Mouse (Mus musculus) right cerebral cortex, postnatal 4 days (tissue): ENCODE measurements around the gene Lrch2.
"Not testable (repeated sequence)": the region's sequence is repeated elsewhere in the genome, so short reads cannot be mapped to it uniquely, and the experiment has no call there.

Experiments
- DNase-seq: peaks from one replicate; pipeline ENCODE4 v3.0.0-alpha.2; 2022

Gene Lrch2

DNA sequence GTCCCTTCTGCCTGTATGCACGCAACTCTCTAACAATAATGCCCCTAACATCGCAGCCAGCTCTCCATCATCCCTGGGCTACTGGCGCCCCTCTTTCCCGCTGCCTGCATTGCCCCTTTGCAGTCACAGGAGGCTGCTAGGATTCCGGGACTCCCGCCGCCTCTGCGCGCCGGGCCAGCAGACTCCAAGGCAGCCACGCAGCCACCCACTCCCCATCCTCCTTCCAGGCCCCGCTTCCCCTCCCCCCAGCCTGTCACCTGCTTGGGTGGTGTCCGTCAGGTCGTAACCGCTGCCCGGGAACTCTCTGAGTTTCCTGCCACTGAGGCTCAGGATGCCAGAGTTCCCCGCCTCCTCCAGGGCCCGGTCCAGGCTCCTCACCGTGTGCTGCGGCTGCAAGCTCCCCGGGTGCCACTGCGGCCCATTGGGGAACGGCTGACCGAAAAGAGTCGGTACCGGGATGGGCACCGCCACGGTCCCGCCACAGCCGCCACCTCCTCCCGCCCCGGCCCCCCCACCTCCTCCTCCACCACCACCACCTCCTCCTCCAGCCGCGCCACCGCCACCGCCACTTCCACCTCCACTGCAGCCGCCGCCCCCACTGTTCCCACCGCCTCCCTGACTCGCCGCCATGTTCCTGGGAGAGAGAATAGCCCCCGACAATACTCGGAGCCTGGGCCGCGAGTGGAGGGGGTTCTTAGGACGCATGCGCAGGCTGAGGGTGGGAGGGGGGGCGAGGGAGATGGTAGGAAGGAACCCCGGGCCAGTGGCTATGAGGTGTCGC is at the start of gene Lrch2:
Gene Lrch2 (minus strand): TSS at position 661 of the 781 bp plus-strand sequence.
- peak; percentile 68 for DNase-seq

DNA sequence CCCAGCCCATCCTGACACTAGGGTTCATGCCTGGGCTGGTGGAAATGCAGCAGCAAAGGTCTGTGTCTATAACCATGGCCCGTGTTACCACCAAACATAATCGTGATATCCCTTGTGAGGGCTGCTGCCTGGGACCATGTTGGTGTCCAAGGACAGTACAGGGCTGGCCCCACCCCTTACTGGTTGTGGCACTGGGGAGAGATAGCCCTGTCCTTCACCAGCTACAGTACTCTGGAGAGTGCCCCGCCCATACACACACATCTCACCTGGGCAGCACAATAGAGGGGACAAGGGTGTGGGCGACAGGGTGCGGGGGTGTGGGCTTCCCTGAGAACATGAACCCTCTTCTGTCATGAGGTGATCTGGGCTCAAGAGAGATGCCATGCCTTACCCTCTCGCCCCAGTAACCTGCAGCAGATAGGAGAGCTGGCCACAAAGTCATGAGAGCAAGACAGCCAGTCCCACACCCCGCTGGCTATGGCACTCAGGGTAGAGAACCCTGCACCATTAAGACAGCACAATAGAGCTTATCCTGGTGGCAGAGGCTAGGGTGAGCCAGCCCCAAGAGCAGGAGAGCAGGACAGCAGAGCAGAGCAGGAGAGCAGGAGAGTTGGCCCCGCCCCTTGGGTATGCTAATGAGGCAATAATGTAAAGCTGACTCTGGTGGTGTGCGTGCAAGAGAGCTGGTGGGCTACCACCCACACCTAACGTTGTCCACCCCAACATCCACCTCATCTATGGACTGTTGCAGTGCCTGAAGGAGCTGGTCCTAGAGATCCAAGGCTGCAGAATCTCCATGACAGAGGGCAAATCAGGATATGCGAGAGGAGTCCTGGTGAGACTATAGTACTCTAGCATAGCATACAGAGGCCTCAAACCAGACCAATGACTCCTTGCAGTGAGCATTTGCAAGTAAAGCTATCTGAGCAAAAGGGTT is 12.7 kb downstream of the Lrch2 start:
- no peak for DNase-seq

DNA sequence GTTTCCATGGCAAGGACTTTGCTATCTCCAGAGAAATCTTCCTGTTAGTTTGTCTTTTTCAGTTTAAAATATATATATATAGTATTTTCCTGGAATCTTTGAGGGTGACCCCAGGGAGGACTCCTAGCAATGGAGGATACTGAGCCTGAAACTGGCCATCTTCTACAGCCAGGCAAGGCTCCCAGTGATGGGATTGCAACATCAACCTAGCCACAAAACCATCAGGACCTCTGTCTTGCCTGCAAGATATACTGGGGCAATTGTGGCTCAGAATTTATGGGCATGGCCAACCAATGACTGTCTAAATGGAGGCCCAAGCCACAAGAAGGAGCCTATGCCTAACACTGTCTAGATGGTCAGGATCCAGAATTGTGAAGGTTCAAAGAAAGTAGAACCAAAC is 15.5 kb downstream of the Lrch2 start:
- no peak for DNase-seq

DNA sequence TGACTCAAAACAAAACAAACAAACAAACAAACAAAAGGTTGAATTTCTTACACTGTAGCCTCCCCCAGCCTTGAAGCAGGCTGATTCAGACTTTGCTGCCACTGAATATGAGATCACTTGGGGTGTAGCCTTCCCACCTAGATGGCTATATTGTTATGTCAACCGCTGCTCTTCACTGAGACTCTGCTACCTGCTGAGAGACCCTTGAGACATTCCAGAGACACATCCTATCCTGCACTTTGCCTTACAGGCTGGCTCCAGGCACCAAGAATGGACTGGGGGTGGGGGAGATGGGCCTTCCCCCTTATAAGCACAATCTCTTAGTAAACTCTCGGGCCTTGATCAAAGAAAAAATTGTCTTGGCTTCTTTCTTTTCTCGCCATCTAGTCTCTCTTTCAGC is 16.8 kb downstream of the Lrch2 start:
- not testable (repeated sequence) for DNase-seq

DNA sequence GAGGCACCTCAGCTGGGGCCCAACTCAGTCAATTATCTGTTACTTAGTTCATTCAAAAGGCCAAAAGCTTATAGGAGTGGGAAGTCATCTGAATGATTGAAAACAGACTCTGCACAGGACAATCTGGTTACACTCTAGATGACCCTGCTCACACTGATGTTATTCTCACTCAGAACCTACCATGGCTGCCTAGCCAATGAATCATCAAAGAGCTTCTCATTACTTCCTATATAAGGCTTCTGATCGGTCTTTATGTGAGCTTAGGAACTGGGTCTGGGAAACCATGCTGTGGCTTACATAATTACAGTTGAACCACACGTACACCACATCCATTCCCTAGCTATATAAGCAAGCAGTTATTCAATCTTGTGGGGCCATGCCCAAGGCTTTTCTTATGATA is 18.3 kb downstream of the Lrch2 start:
- DNase-seq, result no peak

DNA sequence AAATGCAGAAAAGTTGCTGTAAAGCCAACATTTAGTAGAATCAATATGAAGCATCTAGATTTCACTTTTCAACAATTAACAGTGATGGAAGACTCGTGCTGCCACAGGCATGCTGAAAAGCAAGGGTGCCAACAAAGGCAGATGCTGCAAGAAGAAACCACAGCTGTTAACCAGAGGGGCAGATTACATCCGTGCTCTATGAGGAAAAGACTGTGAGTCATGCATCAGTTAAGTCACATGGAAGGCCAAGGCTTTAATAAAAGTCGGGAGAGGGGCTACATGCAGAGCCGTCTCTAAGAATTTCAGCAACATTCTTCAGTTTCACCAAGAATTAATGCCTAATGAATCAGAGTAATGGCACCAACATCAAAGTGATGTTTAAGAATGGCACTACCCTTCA is 22.2 kb downstream of the Lrch2 start:
- no peak for DNase-seq

DNA sequence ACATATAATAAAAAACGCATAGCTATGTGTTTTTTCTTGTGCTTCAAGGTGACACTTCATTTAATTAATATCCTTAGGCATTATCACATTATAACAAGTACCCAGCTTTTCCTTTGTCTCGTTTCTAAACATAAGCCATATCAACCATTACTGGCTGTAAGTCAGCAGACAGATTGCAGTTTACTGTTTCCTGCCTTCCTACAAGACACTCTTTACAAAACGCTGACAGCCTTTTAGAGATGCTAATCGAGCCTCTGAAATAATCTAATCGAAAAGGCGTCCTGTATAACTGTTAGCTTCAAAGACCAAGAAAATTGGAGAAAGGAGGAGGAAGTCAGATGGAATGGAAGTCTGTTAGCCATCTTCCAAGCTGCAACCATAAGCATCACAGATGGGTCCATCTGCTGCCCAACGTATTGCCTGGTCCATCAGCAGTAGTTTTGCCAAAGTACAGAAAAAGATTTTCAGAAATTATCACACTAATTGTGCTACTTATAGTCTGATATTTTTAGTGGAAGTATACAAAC is 26.2 kb downstream of the Lrch2 start:
- DNase-seq, result no peak

DNA sequence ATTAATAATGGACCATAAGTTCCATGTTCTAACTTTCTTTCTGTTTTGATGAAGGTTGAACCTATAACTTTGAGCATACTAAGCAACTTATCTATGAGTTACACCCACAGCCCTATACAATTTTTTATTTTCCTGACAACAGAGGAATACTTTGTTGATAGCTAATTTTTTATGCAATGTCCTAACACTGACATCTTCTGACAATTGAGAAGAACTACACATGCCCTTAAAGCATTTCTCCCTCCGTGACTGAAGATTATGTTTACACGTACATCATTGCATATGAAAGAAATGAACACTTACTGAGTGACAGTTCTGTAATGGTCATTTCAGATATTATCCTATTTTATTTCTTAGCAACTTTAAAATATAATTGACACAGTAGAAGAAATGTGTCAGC is 64.3 kb downstream of the Lrch2 start:
- no peak for DNase-seq

DNA sequence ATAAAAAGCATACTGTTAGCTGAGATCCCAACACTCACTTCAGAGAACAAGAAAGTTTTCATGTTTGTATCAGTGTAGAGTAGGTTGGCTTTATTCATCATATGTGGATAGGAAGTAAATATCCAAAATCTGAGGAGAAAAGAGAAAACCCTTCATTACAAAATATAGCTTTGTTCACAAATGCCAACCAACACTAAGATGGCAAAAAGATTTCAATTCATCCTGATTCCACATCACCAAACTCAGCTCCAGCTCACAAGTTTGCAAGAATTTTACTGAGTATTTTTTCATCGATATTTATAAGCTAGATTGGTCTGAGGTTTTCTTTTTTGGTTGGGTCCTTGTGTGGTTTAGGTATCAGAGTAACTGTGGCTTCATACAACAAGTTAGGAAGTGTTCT is 100.3 kb downstream of the Lrch2 start, which contains the start of gene Vmn1r239-ps:
Gene Vmn1r239-ps (minus strand): TSS at position 101 of the 400 bp plus-strand sequence.
- DNase-seq, result not testable (repeated sequence)

DNA sequence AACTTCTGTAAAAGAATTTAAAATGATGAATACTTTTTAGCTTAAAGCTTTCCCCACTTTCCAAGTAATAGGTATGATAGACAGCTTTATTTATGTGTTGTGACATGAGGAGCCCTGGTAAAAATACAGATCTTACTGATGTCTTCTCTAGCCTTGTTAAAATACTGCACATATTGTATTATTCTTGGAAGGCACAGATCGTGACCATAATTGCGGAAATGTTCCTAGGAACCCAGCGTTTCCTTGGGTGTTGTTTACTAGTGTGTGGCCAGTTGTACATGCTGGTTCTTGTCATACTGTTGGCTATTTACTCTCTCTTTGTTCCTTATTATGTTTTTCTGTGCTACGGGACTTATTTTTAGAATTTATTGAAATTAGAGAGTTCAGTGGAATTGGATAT is 110.5 kb downstream of the Lrch2 start:
- DNase-seq, result no peak

DNA sequence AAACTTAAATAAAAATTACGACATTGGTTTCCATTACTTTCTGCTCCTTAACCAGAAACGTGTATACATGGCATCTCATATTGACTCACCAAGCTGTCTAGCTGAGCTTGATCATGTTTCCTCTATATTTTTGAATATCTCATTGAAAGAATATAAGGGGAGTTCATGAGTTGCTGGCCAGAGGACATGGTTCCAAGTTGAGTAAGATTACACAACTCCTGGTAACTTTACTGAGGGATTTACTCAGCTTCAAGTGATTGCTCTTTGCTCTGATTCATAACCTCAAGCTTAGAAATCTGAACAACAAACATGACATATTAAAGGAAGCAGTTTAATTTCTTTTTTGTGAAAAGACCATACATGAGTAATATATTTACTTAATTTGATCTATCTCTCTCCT is 118.5 kb downstream of the Lrch2 start:
- no peak for DNase-seq

DNA sequence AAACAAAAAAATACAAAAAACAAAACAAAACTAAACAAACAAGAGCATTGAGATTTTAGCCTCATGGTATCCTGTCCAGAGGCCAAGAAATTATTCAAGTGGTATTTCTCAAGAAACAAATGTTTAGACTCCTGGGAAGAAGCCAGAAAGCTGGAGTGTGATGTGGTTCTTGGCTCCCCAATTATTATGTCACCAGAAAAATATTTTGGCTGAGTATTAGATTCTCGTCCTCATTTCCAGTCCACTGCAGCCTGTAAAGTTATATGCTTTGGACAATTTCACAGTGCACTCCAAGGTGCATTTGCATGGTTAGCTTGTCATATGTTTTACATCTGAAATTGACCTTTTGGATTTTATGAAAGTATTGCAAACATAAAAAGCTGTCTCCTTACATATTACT is 124.1 kb downstream of the Lrch2 start:
- no peak for DNase-seq

DNA sequence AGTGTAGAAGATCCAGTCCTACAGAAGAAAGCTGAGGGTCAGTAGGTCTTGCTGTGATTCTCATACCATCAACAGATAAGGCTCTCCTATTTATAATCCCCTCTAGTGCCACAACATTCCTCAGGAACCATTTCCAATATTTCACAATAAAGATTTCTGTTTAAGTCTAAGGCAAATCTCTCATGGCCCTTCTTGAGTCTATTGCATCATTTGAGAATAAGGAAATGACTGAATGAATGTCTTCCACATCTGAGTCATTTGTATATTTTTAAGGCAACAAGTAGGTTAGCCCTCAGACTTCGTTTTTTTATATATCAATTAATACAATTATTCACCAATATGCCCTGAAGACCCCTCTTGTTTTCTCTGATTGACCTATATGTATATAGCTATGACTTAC is 124.8 kb downstream of the Lrch2 start, which contains the start of gene Il13ra2:
Gene Il13ra2 (minus strand): TSS at position 64 of the 400 bp plus-strand sequence.
- no peak for DNase-seq
